Mouse (Mus musculus) brain, embryonic 14.5 days (tissue): Measurements from ENCODE around the gene Acacb.

ENCODE experiments used
- CTCF ChIP-seq: fragments of 200-500 bp; IDR thresholded peaks from 2 replicates; pipeline ENCODE4 v1.5.1; 2012; ENCODE audit warnings: inconsistent platforms, mild to moderate bottlenecking, moderate library complexity, borderline replicate concordance; ENCODE audit not compliant: insufficient read depth, insufficient read length; ENCODE audit errors: extremely low read depth
- POLR2A ChIP-seq: fragments of 200-500 bp; IDR thresholded peaks from 2 replicates; pipeline ENCODE4 v1.6.1; 2012; ENCODE audit warnings: mild to moderate bottlenecking, inconsistent platforms, borderline replicate concordance; ENCODE audit not compliant: poor library complexity, insufficient read depth, insufficient read length, severe bottlenecking; ENCODE audit errors: extremely low read depth

GRCm38 (mm10) chr5:114275991-114276390 is 129.7 kb downstream of the Acacb start:
- TF ChIP-seq CTCF: no peak
- no peak for TF ChIP-seq POLR2A
